Mouse (Mus musculus): ENCODE results near the gene Lsm14a.
A peak's percentile ranks its signal among the peaks of the same experiment; 100 is the strongest.
"Not testable (repeated sequence)": the region's sequence is repeated elsewhere in the genome, so short reads cannot be mapped to it uniquely, and the experiment has no call there.

Lsm14a gene

DNA sequence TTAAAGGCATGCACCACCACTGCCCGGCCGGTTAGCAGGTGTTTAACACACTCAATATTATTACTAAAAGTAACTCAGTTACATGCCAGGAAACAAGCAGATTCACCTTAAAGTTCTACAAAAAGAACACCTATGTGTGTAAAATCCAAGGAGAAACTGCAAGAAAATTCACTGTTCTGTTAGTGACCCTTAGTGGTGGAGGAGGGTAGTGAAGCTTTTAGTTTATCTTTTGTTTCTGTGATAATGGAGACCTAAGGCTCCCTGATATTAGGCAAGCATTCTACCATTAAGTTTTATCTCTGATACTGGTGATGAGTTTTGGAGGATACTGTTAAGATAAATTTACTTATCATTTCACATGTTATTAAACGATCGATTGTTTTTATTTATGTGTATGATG is 37.5 kb downstream of the Lsm14a start:
- no peak for DNase-seq

DNA sequence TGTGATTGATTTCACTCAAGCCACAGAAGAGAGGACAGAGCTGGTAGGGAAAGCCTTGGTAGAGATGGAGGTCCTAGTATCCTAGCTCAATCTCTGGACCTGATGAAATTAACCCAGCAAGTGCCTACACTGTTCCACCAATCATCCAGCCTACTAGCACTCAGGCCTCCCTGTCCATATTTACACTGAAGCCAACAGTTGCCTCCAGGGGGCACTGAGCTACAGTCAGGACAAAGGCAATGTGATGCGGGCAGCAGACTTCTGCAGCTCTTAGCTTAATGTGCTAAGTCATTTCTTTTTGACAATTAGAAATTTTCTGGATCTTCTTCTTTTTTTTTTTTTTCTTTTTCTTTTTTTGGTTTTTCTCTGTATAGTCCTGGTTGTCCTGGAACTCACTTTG is 41.1 kb downstream of the Lsm14a start:
- DNase-seq = no peak

DNA sequence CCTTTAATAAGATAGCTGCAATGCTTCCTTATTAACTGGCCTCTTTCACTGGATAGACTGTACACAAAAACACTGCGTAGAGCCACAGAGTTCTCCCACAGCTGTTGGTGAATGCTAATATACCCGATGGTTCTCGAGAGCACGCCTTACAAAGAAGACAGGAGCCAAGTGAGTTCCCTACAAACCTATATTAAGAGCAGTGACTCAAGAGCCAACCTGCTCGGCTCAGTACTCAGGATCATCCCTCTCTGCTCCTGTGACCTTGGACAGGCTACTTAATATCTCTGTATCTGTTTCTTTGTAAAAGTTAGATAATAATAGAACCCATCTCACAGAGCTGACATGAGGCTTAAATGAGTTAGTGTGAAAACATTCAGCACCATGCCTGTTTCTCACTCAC is 42.9 kb downstream of the Lsm14a start:
- no peak for DNase-seq

DNA sequence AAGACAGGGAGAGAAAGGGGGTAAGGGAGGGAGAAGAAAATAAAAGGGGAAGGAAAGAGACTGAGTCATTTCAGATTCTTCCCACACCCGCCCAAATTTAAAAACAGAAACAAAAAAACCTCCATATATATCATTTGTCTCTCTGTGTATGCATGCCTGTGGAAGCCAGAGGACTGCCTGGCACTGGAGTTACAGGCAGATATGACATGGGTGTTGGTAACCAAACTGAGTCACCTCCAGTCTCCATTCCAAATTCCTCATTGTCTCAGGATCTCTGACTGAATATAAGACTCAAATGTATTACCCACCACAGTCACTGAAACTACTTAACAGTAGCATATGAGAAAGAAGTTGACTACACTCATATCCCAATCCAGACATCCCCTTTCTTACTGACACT is 45.1 kb downstream of the Lsm14a start:
- DNase-seq = no peak

DNA sequence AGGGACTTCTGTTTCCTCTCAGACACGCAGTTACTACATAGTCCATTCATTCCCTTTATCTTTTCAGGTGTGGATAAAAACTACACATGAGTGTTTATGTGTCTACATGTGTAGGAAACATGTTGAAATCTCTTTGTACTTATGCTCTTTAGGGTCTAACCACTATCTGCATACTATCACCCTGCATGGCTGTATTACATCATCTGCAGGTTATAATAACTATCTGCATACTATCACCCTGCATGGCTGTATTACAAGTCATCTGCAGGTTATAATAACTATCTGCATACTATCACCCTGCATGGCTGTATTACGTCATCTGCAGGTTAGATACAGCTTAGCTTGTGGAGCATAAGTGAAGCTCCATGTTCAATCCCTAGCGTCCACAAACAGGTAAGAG is 46.1 kb downstream of the Lsm14a start:
- no peak for DNase-seq

DNA sequence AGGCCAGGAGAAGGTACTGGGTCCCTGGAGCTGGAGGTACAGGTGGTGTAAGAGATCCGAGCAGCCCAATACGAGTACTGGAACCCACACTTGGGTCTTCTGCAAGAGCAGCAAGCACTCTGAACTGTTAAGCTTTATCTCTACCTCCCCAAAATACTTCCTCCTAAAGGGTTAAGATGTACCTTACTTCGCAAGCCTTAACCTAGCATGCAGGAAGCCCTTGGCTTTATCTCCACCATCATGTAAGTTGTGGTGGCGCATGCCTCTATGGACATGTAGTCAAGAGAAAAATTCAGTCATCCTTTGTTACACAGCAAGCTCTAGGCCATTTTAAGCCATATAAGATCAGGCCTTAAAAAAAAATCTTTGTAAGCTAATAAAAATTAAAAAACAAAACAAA is 46.6 kb downstream of the Lsm14a start:
- no peak for DNase-seq

DNA sequence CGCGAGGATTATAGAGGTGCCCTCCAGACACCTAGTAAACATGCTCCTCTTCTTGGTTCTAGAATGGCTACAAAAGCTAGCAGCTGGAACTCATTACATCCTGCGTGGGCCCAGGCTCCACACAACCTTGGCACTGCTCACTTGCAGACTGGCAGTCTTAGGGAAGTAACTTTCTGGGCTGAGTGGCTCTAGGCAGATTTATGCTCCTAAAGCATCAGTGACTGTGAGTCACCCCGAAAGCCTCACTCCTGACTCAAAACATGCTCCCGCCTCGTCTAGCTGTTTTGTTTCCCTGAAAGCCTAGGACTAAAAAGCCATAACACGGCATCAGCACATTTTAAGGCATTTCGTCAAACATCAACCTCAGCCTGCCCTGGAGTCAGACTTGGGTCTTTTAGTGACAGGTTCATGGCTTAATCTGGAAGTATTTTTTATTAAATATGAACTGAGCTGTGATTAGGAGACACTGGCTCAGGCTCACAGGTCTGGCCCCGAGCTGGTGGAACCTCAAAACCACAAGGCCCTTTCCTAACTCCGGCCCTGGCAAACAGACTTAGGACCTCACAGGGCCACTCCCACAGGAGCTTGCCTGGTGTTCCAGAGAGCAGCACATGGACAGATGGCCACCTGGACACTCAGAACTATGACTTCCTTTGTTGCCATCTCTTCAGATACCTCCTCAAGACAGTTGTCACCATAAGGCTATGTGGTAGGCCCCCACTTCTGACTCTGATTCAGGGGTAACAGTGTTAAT is 50.9 kb downstream of the Lsm14a start:
- DNase-seq = no peak

DNA sequence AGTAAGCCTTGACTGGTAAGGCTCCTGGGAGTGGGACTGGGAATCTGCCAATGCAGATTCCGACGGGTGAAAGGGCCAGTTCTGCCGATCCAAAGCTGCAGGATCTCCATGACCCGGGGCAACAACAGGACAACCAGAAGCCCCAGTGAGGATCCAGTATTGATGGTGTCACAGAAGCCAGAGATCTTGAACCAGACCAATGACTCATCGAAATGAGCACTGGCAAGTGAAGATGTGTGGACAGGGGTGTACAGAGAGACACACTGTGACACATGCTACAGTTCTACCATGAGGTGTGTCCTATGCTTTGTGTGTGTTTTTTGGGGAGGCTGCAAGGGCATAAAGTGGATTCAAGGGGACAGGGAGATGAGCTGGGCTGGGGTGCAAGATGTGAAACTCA is 52.3 kb downstream of the Lsm14a start:
- DNase-seq = no peak

DNA sequence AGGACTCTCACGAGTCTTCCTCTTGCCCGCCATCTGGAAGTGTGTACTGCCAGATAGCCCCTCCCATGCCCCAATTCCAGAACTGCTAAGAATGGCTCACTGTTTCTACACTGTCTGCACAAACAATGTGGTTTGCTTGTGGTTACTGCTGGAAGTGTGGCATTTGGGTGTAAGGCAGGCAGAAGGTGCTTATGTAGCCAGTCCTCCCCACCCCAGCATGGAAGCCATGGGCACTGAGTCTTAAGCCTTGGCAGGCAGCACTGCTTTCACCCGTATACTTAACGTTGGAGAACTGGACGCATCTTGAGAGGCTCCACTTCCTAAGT is 54.0 kb downstream of the Lsm14a start:
- DNase-seq = no peak

DNA sequence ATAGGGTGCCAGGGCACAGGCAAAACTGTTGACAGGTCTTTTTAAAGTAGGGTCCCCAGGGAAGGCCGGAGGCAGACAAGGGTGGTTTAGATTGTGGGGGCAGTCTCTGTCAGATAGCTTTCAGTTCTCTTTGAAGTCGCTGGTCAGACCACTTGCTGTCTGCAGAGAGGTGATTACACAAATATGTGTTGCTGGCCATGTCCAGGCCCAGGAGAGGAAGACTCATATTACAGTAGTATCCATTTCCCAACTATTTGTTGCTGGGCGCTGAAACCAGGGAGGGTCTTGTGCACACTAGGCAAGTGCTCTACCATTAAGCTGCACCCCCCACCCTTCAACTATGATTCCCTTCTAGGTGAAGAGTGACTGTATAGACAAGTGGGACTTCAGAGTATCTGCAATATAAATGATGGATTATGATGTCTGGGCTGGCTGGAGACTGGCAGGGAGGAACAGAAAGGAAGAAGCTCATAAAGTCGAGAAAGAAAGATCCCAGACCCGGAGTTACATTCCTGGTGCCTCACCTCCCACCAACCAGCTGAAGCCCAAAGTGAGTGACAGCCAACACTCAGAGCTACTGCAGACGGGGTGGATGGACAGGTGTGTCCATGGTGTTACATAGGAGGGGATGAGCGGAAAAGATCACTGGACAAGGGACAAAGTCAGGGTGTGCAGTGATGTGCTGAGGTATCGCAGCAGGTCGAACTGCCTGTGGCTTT is 54.5 kb downstream of the Lsm14a start:
- peak; percentile 35 for DNase-seq

DNA sequence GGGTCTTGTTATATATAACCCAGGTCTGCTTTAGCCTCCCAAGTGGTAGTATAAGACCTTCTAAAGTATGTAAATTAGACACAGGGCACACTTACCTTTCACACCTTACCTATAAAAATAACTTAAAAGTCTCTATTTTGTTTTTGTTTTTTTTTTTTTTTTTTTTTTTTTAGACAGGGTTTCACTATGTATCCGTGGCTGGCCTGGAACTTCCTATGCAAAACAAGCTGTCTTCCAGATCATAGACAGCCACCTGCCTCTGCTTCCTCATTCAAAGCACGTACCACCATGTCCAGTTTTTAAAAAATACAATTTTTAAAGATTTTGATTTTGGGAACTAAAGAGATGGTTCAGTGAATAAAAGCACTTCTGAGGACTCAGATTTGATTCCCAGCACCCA is 55.8 kb downstream of the Lsm14a start:
- DNase-seq = no peak

DNA sequence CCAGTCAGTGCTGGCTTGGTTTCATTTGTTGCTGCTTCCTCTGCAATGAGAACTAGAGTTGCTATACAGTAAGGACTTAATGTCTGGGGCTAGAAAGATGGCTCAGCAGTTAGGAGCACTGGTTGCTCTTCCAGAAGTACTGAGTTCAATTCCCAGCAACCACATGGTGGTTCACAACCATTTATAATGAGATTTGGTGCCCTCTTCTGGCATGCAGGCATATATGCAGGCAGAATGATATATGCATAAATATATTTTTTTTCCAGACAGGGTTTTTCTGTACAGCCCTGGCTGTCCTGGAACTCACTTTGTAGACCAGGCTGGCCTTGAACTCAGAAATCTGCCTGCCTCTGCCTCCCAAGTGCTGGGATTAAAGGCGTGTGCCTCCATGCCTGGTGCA is 56.6 kb downstream of the Lsm14a start:
- not testable (repeated sequence) for DNase-seq

DNA sequence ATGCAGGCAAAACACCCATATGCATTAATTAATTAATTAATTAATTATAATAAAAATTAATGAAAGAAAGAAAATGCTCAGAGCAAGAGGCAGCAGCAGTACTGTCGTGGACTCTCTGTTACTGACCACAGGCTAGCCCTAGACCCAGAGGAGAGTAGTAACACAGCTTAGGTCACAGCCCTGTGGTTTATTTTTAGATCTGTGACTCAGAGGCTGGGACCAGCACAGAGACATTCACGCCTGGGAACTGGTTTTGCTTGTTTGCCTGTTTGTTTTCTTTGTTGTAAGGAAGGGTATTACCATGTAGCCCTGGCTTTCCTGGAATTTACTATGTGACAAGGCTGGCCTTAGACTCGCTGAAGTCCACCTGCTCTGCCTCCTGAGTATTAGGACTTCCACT is 65.6 kb downstream of the Lsm14a start:
- DNase-seq = no peak

DNA sequence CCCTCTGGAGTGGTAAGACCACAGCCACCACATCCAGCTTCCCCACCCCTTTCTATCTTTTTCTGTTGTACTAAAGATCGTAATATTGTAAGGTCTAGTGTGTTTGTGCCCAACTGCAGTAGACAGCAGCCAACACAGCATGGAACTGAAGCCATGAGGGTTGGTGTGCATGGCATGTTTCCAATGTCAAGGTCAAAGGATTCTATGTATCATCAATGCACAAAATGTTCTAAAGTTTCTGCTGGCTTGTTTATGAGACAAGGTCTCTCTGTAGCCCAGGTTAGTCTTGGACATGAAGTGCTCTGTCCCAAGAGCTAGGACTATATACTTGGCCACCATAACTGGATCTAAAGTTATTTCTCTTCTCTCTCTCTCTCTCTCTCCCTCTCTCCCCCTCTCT is 68.3 kb downstream of the Lsm14a start:
- no peak for DNase-seq

DNA sequence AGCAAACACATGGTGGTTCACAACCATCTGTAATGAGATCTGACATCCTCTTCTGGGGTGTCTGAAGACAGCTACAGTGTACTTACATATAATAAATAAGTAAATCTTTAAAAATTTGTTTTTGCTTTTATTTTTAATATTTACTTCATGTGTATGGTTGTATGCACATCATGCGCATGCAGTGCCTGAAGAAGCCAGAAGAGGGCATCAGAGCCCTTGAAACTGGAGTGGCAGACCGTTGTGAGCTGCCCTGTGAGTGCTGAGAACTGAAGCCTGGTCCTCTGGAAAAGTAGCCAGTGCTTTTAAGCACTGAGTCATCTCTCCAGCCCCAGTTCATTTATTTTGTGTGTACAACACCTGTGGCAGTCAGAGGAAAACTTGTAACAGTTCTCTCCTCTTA is 69.1 kb downstream of the Lsm14a start:
- DNase-seq = no peak

DNA sequence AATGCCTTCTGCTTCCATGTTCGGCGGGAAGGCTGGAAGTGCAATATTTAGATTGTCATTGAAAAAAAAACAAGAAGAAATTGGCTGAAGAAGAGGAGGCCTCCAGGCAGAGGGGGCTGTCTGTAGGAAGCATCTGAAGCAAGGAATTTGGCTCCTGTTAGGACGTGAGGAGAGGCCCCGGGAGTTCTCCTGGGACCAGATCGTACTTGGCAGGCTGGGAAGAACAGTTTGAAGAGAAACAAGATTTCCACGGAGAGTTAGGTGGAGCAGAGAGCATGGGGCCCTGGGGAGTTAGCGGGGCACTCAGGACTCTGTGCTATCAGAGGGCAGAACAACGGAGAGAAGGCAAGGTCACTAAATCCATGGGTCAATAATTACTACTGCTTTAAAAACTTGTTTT is 69.8 kb downstream of the Lsm14a start:
- no peak for DNase-seq

DNA sequence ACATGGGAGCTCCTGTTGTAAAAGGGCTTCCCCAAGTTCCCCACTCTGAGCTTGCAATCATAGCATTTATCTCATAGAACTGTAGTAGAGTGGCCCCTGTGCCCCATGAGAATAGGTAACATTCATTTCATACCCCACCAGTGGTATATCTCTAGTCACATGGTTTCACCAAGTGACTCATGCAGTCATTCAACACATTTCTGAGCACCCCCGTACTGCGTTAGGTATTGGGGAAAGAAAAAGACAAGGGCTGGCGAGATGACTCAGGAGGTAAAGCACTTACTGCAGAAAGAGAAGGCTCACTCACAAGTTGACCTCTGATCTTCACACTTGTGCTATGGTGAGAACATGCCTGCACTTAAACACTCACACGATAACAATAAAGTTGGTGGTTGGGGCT is 71.2 kb downstream of the Lsm14a start:
- no peak for DNase-seq

DNA sequence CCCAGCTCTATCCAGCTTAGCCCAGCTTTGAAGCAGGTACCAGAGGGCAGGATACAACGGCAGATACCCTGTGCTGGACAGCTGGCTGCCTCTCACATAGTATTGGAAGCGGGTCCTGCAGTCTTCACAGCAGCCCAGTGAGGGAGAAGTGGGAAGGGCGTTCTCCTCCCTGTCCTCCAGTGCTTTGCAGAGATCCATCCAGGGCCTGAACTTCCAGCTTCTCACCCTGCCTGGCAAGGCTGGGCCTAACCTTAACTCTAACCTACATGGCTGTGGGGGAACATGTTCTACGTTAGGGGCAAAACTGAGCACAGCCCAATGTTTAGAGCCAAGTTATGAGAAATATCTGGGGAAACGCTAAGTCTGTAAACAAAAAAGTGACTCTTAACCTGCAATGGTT is 72.0 kb downstream of the Lsm14a start:
- DNase-seq = no peak

DNA sequence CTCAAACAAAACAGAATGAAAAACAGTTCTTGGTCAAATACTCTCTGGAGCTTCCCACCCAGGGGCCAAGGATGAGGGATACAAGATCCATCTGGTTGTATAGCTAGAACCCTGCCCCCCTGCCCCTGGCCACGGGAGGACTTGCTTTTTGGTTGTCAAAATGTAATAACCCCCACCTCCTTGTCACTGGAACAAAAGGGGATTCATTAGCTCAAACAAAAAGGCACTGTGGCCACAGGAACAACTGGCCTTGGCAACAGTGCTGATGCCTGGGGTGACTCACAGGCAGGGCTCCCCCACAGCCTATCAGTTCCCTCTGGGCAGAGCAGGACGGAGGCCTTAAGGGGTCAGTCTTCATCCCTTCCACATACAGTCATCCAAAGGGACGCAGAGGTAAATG is 73.2 kb downstream of the Lsm14a start:
- peak; percentile 28 for DNase-seq

DNA sequence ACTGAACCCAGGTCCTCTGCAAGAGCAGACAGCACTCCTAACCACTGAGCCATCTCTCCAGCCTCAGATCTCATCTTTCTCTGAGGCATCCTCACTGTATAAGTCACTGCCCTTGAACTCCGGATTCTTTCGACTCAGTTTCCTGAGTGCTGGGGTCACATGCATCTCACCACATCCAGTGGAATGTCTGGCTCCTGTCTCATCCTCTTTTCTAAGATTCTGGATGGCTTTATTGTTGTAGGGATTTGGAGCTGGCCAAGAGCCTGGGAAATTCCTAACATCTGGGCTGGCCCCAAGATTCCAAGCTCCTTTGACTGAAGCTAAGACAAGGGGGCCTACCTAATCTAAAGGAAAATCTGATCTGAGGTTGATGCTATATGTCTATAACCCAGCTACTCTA is 74.0 kb downstream of the Lsm14a start:
- DNase-seq = no peak

DNA sequence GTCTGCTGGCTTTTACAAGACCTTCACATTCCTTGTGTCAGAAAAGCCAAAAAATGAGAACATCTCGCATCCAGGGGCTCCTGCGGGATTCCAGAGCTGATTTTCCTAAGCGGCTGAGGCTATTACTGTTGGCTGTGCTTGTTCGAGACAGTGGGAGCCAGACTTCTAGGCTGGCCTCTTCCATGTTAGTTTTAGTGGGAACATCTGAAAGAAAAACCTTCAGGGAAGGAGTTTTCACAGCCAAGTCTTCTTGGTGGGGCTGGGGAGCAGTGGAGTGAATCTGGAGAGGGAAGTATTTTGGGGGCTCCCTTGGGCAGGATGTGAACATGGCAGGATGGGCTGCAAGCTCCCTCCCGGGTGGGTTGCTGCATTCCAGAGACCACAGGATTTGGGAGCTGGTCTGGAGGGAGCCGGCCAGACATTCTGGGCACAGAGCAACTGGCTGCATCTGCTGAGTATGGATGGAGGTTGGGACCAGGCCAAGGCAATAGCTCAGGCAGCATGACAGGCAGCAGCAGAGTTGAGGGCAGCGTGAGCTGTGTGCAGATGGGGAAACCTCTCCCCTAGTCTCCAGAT is 75.1 kb downstream of the Lsm14a start:
- no peak for DNase-seq

DNA sequence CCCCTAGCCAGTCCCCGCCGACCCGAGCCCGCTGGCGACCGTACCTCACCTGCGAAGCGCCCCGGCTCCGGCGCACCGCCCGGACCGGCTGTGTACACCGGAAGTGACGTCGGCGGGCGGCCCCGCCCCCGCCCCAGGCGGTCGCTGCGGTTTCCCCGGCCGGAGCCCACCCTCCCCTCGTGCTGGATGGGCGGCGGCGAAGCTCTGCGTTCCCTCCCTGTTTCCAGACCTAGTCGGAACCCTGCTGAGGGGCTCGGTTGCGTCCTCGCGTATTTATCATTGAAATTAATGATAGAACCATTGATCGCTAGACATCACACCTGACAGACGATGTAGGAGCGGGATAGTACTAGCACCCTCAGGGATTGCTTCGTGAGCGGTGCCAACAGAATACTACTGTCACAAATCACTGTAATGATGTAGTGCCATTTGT is 79.7 kb downstream of the Lsm14a start, which contains the start of gene 4931406P16Rik:
Gene 4931406P16Rik (minus strand): TSS at position 109 of the 433 bp plus-strand sequence.
- peak; percentile 90 for DNase-seq

DNA sequence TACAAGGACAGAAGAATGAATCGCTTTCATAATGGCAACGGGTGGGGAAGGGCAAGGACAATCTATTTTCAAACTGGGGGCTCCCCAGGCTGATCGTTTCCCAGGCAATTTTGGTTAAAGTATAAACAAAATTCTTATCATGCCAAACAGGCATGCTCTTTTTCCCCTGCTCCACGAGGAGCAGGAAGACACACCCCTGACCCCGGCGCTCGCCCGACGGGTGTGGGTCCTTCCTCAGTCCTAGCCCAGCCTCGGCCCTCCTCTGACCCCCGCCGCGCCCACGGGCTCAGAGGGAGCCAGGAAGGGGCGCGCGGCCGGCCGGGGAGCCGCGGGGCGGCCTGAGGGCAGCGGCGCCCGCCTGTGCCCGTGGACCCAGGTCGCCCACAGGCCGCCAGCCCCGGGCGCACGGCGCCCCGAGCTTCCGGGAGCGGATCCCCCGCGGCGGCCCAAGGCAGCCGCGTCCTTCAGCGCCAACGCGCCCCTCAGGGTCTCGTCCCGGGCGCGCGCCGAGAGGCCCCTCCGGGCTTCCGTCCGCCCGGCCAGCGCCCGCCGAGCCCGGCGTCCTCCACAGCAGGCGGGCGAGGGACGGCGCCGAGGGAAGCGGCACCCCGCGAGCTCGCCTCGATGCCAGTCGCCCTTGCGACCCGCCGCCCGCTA is 80.2 kb downstream of the Lsm14a start:
- peak; percentile 83 for DNase-seq

Data from embryo, embryonic 11 days (tissue).